27 mouse cellular contexts compared by ENCODE assay signal in genomic region chr11:107046766-107047620, GRCm38 (mm10). TPM values are rescaled to one million over a fixed set of nuclear protein-coding genes. Genes with fewer than 3 reads are reported as not detected.
DNase-seq lines count a peak whose midpoint lies in the region; ATAC-seq and TF ChIP-seq lines count a peak whose summit lies in the region.
"Had no signal": no experiment of that assay in that cellular context is flagged by ENCODE, and none has a peak within 500 bp of the region (broad histone marks: within the 10 kb centered on the region; RNA-seq: fewer than 3 reads in every experiment).

No protein-coding gene starts in this region.

- TF ChIP-seq POLR2A in liver, adult 2 months (IDR thresholded peaks at IDR 0.05; ENCODE audit: extremely low read depth, insufficient read depth, low read length), result no peak

- no peaks in the 10 kb centered on the region for H3K9me3 ChIP-seq in liver, embryonic 11.5 days (ENCODE audit: control insufficient read depth, low read length)
- H3K9me3 ChIP-seq: embryonic facial prominence, embryonic 13.5 days; forebrain, embryonic 10.5 days; forebrain, embryonic 15.5 days; hindbrain, embryonic 12.5 days; limb, embryonic 12.5 days; midbrain, embryonic 13.5 days; neural tube, embryonic 13.5 days had no signal

- WGBS in liver, adult 2 months, result 35% methylated on average over 15 of the region's 15 CpGs
- WGBS in liver, embryonic 11.5 days, result 90% methylated on average over 15 of the region's 15 CpGs

- H3K4me1 ChIP-seq in liver, adult 2 months (ENCODE audit: control insufficient read depth, insufficient read depth, low read length), result peaks cover 32% of the 10 kb centered on the region
- peaks cover 5% of the 10 kb centered on the region for H3K4me1 ChIP-seq in liver, embryonic 11.5 days (replicated peaks; ENCODE audit: control insufficient read depth, insufficient read depth, low read length)
- H3K4me1 ChIP-seq: embryonic facial prominence, embryonic 13.5 days; forebrain, embryonic 10.5 days; forebrain, embryonic 15.5 days; hindbrain, embryonic 12.5 days; limb, embryonic 12.5 days; midbrain, embryonic 13.5 days; neural tube, embryonic 13.5 days had no signal

- H3K27ac ChIP-seq in gastrocnemius, adult 2 months, result peak overlapping the region; percentile 68
- H3K27ac ChIP-seq in liver, adult 2 months (replicated peaks; ENCODE audit: insufficient read depth, low read depth, low read length), result peak overlapping the region; percentile 98
- no peak overlapping the region for H3K27ac ChIP-seq in liver, embryonic 11.5 days (ENCODE audit: low read depth, low read length)
- H3K27ac ChIP-seq: embryonic facial prominence, embryonic 13.5 days; forebrain, embryonic 10.5 days; forebrain, embryonic 15.5 days; hindbrain, embryonic 12.5 days; kidney, postnatal 0 days; limb, embryonic 12.5 days; liver, embryonic 14.5 days; macrophage; midbrain, embryonic 13.5 days; neural tube, embryonic 13.5 days had no signal

- no peaks in the 10 kb centered on the region for H3K27me3 ChIP-seq in liver, adult 2 months (ENCODE audit: control insufficient read depth, insufficient read depth, low read length)
- no peaks in the 10 kb centered on the region for H3K27me3 ChIP-seq in liver, embryonic 11.5 days (replicated peaks; ENCODE audit: control insufficient read depth, insufficient read depth, low read length)
- H3K27me3 ChIP-seq: embryonic facial prominence, embryonic 13.5 days; forebrain, embryonic 15.5 days; hindbrain, embryonic 12.5 days; limb, embryonic 12.5 days; midbrain, embryonic 13.5 days; neural tube, embryonic 13.5 days; Patski had no signal

- intact Hi-C loops in gastrocnemius, adult 2 months (cut with DNase I), result no loop called here

- H3K4me3 ChIP-seq in gastrocnemius, adult 2 months, result no peak overlapping the region
- peak overlapping the region; percentile 50; the same call in 1 of the 2 replicates for H3K4me3 ChIP-seq in liver, adult 2 months (ENCODE audit: insufficient read depth, low read depth, low read length)
- H3K4me3 ChIP-seq in liver, embryonic 11.5 days (ENCODE audit: low read depth, low read length), result no peak overlapping the region
- H3K4me3 ChIP-seq: embryonic facial prominence, embryonic 13.5 days; forebrain, embryonic 10.5 days; forebrain, embryonic 15.5 days; hindbrain, embryonic 12.5 days; limb, embryonic 12.5 days; midbrain, embryonic 13.5 days; neural tube, embryonic 13.5 days had no signal

- H3K9ac ChIP-seq in liver, adult 2 months (ENCODE audit: low read depth, low read length), result peak overlapping the region; percentile 66
- no peak overlapping the region for H3K9ac ChIP-seq in liver, embryonic 11.5 days (ENCODE audit: low read depth, low read length)
- H3K9ac ChIP-seq: embryonic facial prominence, embryonic 13.5 days; forebrain, embryonic 15.5 days; hindbrain, embryonic 12.5 days; limb, embryonic 12.5 days; liver, embryonic 14.5 days; midbrain, embryonic 13.5 days; neural tube, embryonic 13.5 days had no signal

- H3K79me2 ChIP-seq in liver, adult 2 months (ENCODE audit: control insufficient read depth, insufficient read depth, low read length), result no peaks in the 10 kb centered on the region

- peak; percentile 35 for TF ChIP-seq CTCF in gastrocnemius, adult 2 months (IDR thresholded peaks at IDR 0.05)
- TF ChIP-seq CTCF in liver, adult 2 months (IDR thresholded peaks at IDR 0.05; ENCODE audit: low read depth, low read length), result no peak

- no peak overlapping the region for H3K4me2 ChIP-seq in liver, embryonic 11.5 days
- H3K4me2 ChIP-seq: embryonic facial prominence, embryonic 13.5 days; forebrain, embryonic 15.5 days; hindbrain, embryonic 12.5 days; limb, embryonic 12.5 days; midbrain, embryonic 13.5 days; neural tube, embryonic 13.5 days had no signal

- DNase-seq in gastrocnemius, adult 2 months, result peak; percentile 67
- DNase-seq in gastrocnemius, postnatal 25 days, result no peak
- DNase-seq in liver, adult 2 months (ENCODE audit: extremely low read depth, low read depth, low spot score), result peak; percentile 95
- no peak for DNase-seq in liver, embryonic 11.5 days (ENCODE audit: low spot score)
- DNase-seq in ovary, postnatal 36 days (ENCODE audit: low spot score), result peak; percentile 43
- no peak for DNase-seq in ovary, postnatal 14 days (ENCODE audit: low spot score)
- DNase-seq in heart, adult 8-10 months (ENCODE audit: low spot score), result no peak
- DNase-seq: adrenal gland, postnatal 10 days; cerebellum, adult 8-10 months; cerebellum, postnatal 36 days; gastrocnemius, postnatal 36 days; heart, adult 18-20 months; kidney, adult 8-10 months; kidney, postnatal 4 days; right cerebral cortex, adult 18-20 months had no signal

- ATAC-seq in liver, embryonic 11.5 days (replicated peaks; ENCODE audit: low FRiP score), result no peak
- ATAC-seq: forebrain, embryonic 15.5 days; intestine, embryonic 16.5 days; midbrain, embryonic 13.5 days; Patski had no signal

- peaks cover 9% of the 10 kb centered on the region; the same call in 1 of the 2 replicates for H3K36me3 ChIP-seq in liver, adult 2 months (ENCODE audit: control insufficient read depth, insufficient read depth, low read length)
- peaks cover 28% of the 10 kb centered on the region for H3K36me3 ChIP-seq in liver, embryonic 11.5 days (ENCODE audit: control insufficient read depth, insufficient read depth, low read length)

RNA-seq across cellular contexts. Expression of gene 1810010H24Rik, which starts 21.5 kb away (rescaled TPM):
- 1 to 10 TPM in 1 of 2 experiments, under 1 TPM in 1; 0.86 to 1.3 TPM for total RNA-seq in gastrocnemius, adult 2 months (2021)
- 1 to 10 TPM in 1 of 2 experiments, under 1 TPM in 1; 0.92 to 1.4 TPM for total RNA-seq in gastrocnemius, postnatal 25 days (2021)
- 3.0 and 3.5 TPM in 2 replicates for total RNA-seq in liver, adult 2 months (2014; rRNA removed)
- polyA plus RNA-seq in liver, adult 2 months (2012; rRNA removed), result 2.8 and 3.4 TPM in 2 replicates
- 1.9 and 2.1 TPM in 2 replicates for polyA plus RNA-seq in liver, embryonic 11.5 days (2014; fragmentation: Nextera tagmentation; extraction: Ambion mirVana)
- total RNA-seq in heart, adult 8-10 months (2022), result 1 to 10 TPM; 1.7 to 2.7 (median 2.1) TPM

RNA-seq across cellular contexts. Expression of gene Kpna2, which starts 47.7 kb away (rescaled TPM):
- 10 to 100 TPM; 13.2 to 16.2 TPM for total RNA-seq in gastrocnemius, adult 2 months (2021)
- 10 to 100 TPM; 10.9 to 17.1 TPM for total RNA-seq in gastrocnemius, postnatal 25 days (2021)
- 28.0 and 32.2 TPM in 2 replicates for total RNA-seq in liver, adult 2 months (2014; rRNA removed)
- polyA plus RNA-seq in liver, adult 2 months (2012; rRNA removed), result 17.0 and 20.9 TPM in 2 replicates
- polyA plus RNA-seq in liver, embryonic 11.5 days (2014; fragmentation: Nextera tagmentation; extraction: Ambion mirVana), result 448 and 517 TPM in 2 replicates
- total RNA-seq in heart, adult 8-10 months (2022), result 10 to 100 TPM; 53.9 to 86.8 (median 74.8) TPM

Comparison
In these comparisons a context has a peak if more than half of its experiments do, and no peak if none do; other contexts are left out.
1. DNase-seq: peak in gastrocnemius, adult 2 months (single experiment), liver, adult 2 months (single experiment) and ovary, postnatal 36 days (single experiment); none in gastrocnemius, postnatal 25 days (single experiment), liver, embryonic 11.5 days (single experiment), ovary, postnatal 14 days (single experiment) and heart, adult 8-10 months (single experiment).